Mouse (Mus musculus) mouse embryonic stem cell (cell line): ENCODE measurements around the gene Tnfrsf1b.

Source experiments
- in situ Hi-C, 2 experiments: fragments of 300-500 bp; cut with MboI; formaldehyde crosslinking; loops; 1 replicate in 1 of 2; 3 replicates in 1 of 2; pipeline ENCODE4 v1.14.3; 2019 to 2020; ENCODE audit warnings: low sequenced_read_pairs in 2 of 2, low pct_unique_long_range_greater_than_20kb in 1 of 2, mixed read lengths in 1 of 2; ENCODE audit not compliant: unreplicated experiment in 1 of 2

Gene Tnfrsf1b

GRCm38 (mm10) chr4:145266505-145266904, 19.8 kb upstream of the Tnfrsf1b start:
- in situ Hi-C loops = no loop called here

GRCm38 (mm10) chr4:145264761-145265160, 18.1 kb upstream of the Tnfrsf1b start:
- in situ Hi-C loops = no loop called here

- in situ Hi-C loops = no loop called here
Measured at GRCm38 (mm10) chr4:145263583-145263982, 16.9 kb upstream of the Tnfrsf1b start.

GRCm38 (mm10) chr4:145260802-145261201, 14.1 kb upstream of the Tnfrsf1b start:
- in situ Hi-C loops = no loop called here

GRCm38 (mm10) chr4:145257751-145258434, 11.2 kb upstream of the Tnfrsf1b start:
- in situ Hi-C loops = no loop called here

- in situ Hi-C loops = no loop called here
Measured at GRCm38 (mm10) chr4:145256144-145256543, 9.5 kb upstream of the Tnfrsf1b start.

GRCm38 (mm10) chr4:145254418-145254817, 7.7 kb upstream of the Tnfrsf1b start:
- in situ Hi-C loops = no loop called here

- in situ Hi-C loops = no loop called here
Measured at GRCm38 (mm10) chr4:145252611-145253010, 5.9 kb upstream of the Tnfrsf1b start.

GRCm38 (mm10) chr4:145251546-145251945, 4.9 kb upstream of the Tnfrsf1b start:
- in situ Hi-C loops = no loop called here

- in situ Hi-C loops = no loop called here
Measured at GRCm38 (mm10) chr4:145250002-145250401, 3.3 kb upstream of the Tnfrsf1b start.

- in situ Hi-C loops = no loop called here
Measured at GRCm38 (mm10) chr4:145247556-145247955, 886 bp upstream of the Tnfrsf1b start.

- in situ Hi-C loops = no loop called here
Measured at GRCm38 (mm10) chr4:145245581-145245980, 1.1 kb downstream of the Tnfrsf1b start.

- in situ Hi-C loops = no loop called here
Measured at GRCm38 (mm10) chr4:145244676-145245075, 2.0 kb downstream of the Tnfrsf1b start.

GRCm38 (mm10) chr4:145242719-145243350, 3.8 kb downstream of the Tnfrsf1b start:
- in situ Hi-C loops = no loop called here

GRCm38 (mm10) chr4:145240723-145241231, 5.9 kb downstream of the Tnfrsf1b start:
- in situ Hi-C loops = no loop called here

GRCm38 (mm10) chr4:145239049-145239830, 7.4 kb downstream of the Tnfrsf1b start:
- in situ Hi-C loops = no loop called here

- in situ Hi-C loops = no loop called here
Measured at GRCm38 (mm10) chr4:145236027-145236426, 10.6 kb downstream of the Tnfrsf1b start.

- in situ Hi-C loops = no loop called here
Measured at GRCm38 (mm10) chr4:145233487-145234228, 13.0 kb downstream of the Tnfrsf1b start.

GRCm38 (mm10) chr4:145231732-145232131, 14.9 kb downstream of the Tnfrsf1b start:
- in situ Hi-C loops = no loop called here
